Mouse (Mus musculus) MEL (cell line): ENCODE measurements around the gene Gm5678. TPM values are rescaled to one million over a fixed set of nuclear protein-coding genes. Genes with fewer than 3 reads are reported as not detected.

ENCODE experiments used
- DNase-seq: peaks from one replicate; pipeline ENCODE4 v3.0.0; 2011; ENCODE audit warnings: low read depth, low spot score
- H3K27ac ChIP-seq: 2 replicates; pipeline ENCODE4 v1.5.1; 2012; ENCODE audit warnings: low read depth, mild to moderate bottlenecking, control low read depth, low read length, moderate library complexity; ENCODE audit not compliant: control insufficient read depth
- H3K27me3 ChIP-seq, 2 experiments: fragments of 150-350 bp in 1 of 2; sonication (generic) in 1 of 2; 2 replicates each; pipeline ENCODE4 v1.6.1; 2012; ENCODE audit warnings: low read length in 2 of 2, mild to moderate bottlenecking in 2 of 2, improper control_type of control experiment in 1 of 2, moderate library complexity in 1 of 2; ENCODE audit not compliant: insufficient read depth in 2 of 2, control insufficient read depth in 1 of 2
- H3K36me3 ChIP-seq, 2 experiments: 2 replicates each; pipeline ENCODE4 v1.6.1; 2012 to 2014; ENCODE audit warnings: low read length in 2 of 2, improper control_type of control experiment in 1 of 2, inconsistent platforms in 1 of 2, mild to moderate bottlenecking in 1 of 2; ENCODE audit not compliant: insufficient read depth in 2 of 2, control insufficient read depth in 1 of 2
- H3K4me1 ChIP-seq, 2 experiments: fragments of 150-350 bp in 1 of 2; sonication (generic) in 1 of 2; 2 replicates each; pipeline ENCODE4 v1.6.1; 2012; ENCODE audit warnings: low read length in 2 of 2, improper control_type of control experiment in 1 of 2, mild to moderate bottlenecking in 1 of 2; ENCODE audit not compliant: insufficient read depth in 2 of 2, control insufficient read depth in 1 of 2
- H3K4me3 ChIP-seq, 2 experiments: fragments of 150-350 bp in 1 of 2; sonication (generic) in 1 of 2; 2 replicates each; pipeline ENCODE4 v1.5.1; 2012; ENCODE audit warnings: low read depth in 2 of 2, low read length in 2 of 2, mild to moderate bottlenecking in 2 of 2, moderate library complexity in 2 of 2, control low read depth in 1 of 2, improper control_type of control experiment in 1 of 2; ENCODE audit not compliant: control insufficient read depth in 1 of 2, insufficient read depth in 1 of 2
- H3K79me2 ChIP-seq: 2 replicates; pipeline ENCODE4 v1.6.1; 2012; ENCODE audit warnings: mild to moderate bottlenecking, low read length, moderate library complexity; ENCODE audit not compliant: control insufficient read depth, poor library complexity, insufficient read depth
- H3K9ac ChIP-seq: 2 replicates; pipeline ENCODE4 v1.6.1; 2012; ENCODE audit warnings: low read depth, mild to moderate bottlenecking, control low read depth, low read length, moderate library complexity; ENCODE audit not compliant: control insufficient read depth, poor library complexity, severe bottlenecking
- H3K9me3 ChIP-seq: fragments of 150-350 bp; sonication (generic); replicated peaks from 2 replicates; pipeline ENCODE4 v1.6.1; 2012; ENCODE audit warnings: mild to moderate bottlenecking, low read length, improper control_type of control experiment, moderate library complexity; ENCODE audit not compliant: insufficient read depth
- BHLHE40 ChIP-seq: IDR thresholded peaks from 2 replicates; pipeline ENCODE4 v1.6.1; 2012; ENCODE audit warnings: low read depth, mild to moderate bottlenecking, inconsistent platforms, low read length, improper control_type of control experiment, borderline replicate concordance
- CHD2 ChIP-seq: IDR thresholded peaks from 2 replicates; pipeline ENCODE4 v1.6.1; 2011; ENCODE audit warnings: low read length, improper control_type of control experiment
- ELF1 ChIP-seq: IDR thresholded peaks from 2 replicates; pipeline ENCODE4 v1.6.1; 2014; ENCODE audit warnings: low read depth, mild to moderate bottlenecking, inconsistent platforms, low read length, improper control_type of control experiment, moderate library complexity
- EP300 ChIP-seq, 2 experiments: IDR thresholded peaks; 2 replicates each; pipeline ENCODE4 v1.6.1; 2011; ENCODE audit warnings: improper control_type of control experiment in 2 of 2, low read length in 2 of 2, low read depth in 1 of 2, mild to moderate bottlenecking in 1 of 2
- ETS1 ChIP-seq: IDR thresholded peaks from 2 replicates; pipeline ENCODE4 v1.6.1; 2012; ENCODE audit warnings: low read depth, mild to moderate bottlenecking, inconsistent platforms, low read length, improper control_type of control experiment, moderate library complexity
- HCFC1 ChIP-seq: IDR thresholded peaks from 2 replicates; pipeline ENCODE4 v1.6.1; 2012; ENCODE audit warnings: low read depth, mild to moderate bottlenecking, inconsistent platforms, low read length, improper control_type of control experiment, moderate library complexity
- JUND ChIP-seq: IDR thresholded peaks from 2 replicates; pipeline ENCODE4 v1.6.1; 2011; ENCODE audit warnings: low read depth, mild to moderate bottlenecking, improper control_type of control experiment, low read length
- KAT2A ChIP-seq: conservative IDR thresholded peaks from 2 replicates; pipeline ENCODE4 v1.6.1; 2012; ENCODE audit warnings: low read depth, low read length, improper control_type of control experiment, inconsistent platforms
- MAFK ChIP-seq: IDR thresholded peaks from 2 replicates; pipeline ENCODE4 v1.6.1; 2011; ENCODE audit warnings: low read depth, mild to moderate bottlenecking, low read length, improper control_type of control experiment, borderline replicate concordance
- MAZ ChIP-seq: IDR thresholded peaks from 2 replicates; pipeline ENCODE4 v1.6.1; 2012; ENCODE audit warnings: low read depth, mild to moderate bottlenecking, inconsistent platforms, low read length, improper control_type of control experiment
- MXI1 ChIP-seq: IDR thresholded peaks from 2 replicates; pipeline ENCODE4 v1.6.1; 2011; ENCODE audit warnings: mild to moderate bottlenecking, low read depth, low read length, improper control_type of control experiment
- NRF1 ChIP-seq: IDR thresholded peaks from 2 replicates; pipeline ENCODE4 v1.6.1; 2014; ENCODE audit warnings: low read depth, mild to moderate bottlenecking, inconsistent platforms, low read length, improper control_type of control experiment, moderate library complexity; ENCODE audit not compliant: poor library complexity, insufficient read depth, severe bottlenecking
- POLR2A ChIP-seq, 2 experiments: IDR thresholded peaks; 2 replicates each; pipeline ENCODE4 v1.6.1; 2011 to 2012; ENCODE audit warnings: low read length in 2 of 2, mild to moderate bottlenecking in 2 of 2, control low read depth in 1 of 2, improper control_type of control experiment in 1 of 2, low read depth in 1 of 2, moderate library complexity in 1 of 2; ENCODE audit not compliant: control insufficient read depth in 1 of 2, insufficient read depth in 1 of 2, poor library complexity in 1 of 2
- POLR2AphosphoS2 ChIP-seq: IDR thresholded peaks from 2 replicates; pipeline ENCODE4 v1.6.1; 2011; ENCODE audit warnings: low read length, improper control_type of control experiment
- POLR2AphosphoS5 ChIP-seq: IDR thresholded peaks from 2 replicates; pipeline ENCODE4 v1.6.1; 2012; ENCODE audit warnings: low read depth, borderline replicate concordance, mild to moderate bottlenecking, inconsistent platforms, low read length, moderate library complexity, mixed read lengths
- RAD21 ChIP-seq: IDR thresholded peaks from 2 replicates; pipeline ENCODE4 v1.6.1; 2011; ENCODE audit warnings: mild to moderate bottlenecking, low read depth, low read length, improper control_type of control experiment
- RCOR1 ChIP-seq: IDR thresholded peaks from 2 replicates; pipeline ENCODE4 v1.6.1; 2012; ENCODE audit warnings: low read depth, mild to moderate bottlenecking, inconsistent platforms, low read length, improper control_type of control experiment
- TBP ChIP-seq: IDR thresholded peaks from 2 replicates; pipeline ENCODE4 v1.8.0; 2011; ENCODE audit warnings: low read depth, low read length, improper control_type of control experiment
- TCF12 ChIP-seq: IDR thresholded peaks from 2 replicates; pipeline ENCODE4 v1.6.1; 2014; ENCODE audit warnings: low read depth, mild to moderate bottlenecking, inconsistent platforms, low read length, improper control_type of control experiment, moderate library complexity
- UBTF ChIP-seq: IDR thresholded peaks from 2 replicates; pipeline ENCODE4 v1.6.1; 2012; ENCODE audit warnings: low read depth, mild to moderate bottlenecking, inconsistent platforms, low read length, improper control_type of control experiment, moderate library complexity, borderline replicate concordance; ENCODE audit not compliant: insufficient read depth
- USF2 ChIP-seq, 2 experiments: IDR thresholded peaks; 2 replicates each; pipeline ENCODE4 v1.6.1; 2011 to 2012; ENCODE audit warnings: improper control_type of control experiment in 2 of 2, low read length in 2 of 2, borderline replicate concordance in 1 of 2, inconsistent platforms in 1 of 2, low read depth in 1 of 2, mild to moderate bottlenecking in 1 of 2; ENCODE audit not compliant: insufficient read depth in 1 of 2
- ZKSCAN1 ChIP-seq: IDR thresholded peaks from 2 replicates; pipeline ENCODE4 v1.6.1; 2012; ENCODE audit warnings: low read depth, mild to moderate bottlenecking, inconsistent platforms, low read length, improper control_type of control experiment, moderate library complexity
- polyA plus RNA-seq, 2 experiments: library from polyadenylated mRNA; stranded (reverse) in 1 of 2; unstranded in 1 of 2; fragments of >175 nt in 1 of 2; fragments of >200 nt in 1 of 2; gene quantifications; 2 replicates each; pipeline versions ENCODE4 v1.2.1 to v1.2.4; 2012; ENCODE audit warnings: low replicate concordance in 2 of 2, low read depth in 1 of 2; ENCODE audit not compliant: insufficient read length in 2 of 2, insufficient read depth in 1 of 2, missing spikeins in 1 of 2
- total RNA-seq: library from RNA; depleted of rRNA; stranded (reverse); fragments of 300-350 nt; gene quantifications from 2 replicates; pipeline ENCODE4 v1.2.3, GENCODE M21; 2012

The Gm5678 gene
- total and polyA plus RNA-seq, 3 experiments, result 4.6 TPM; not detected in 2

- H3K36me3 ChIP-seq, result no peaks in the 10 kb centered on the region
- TF ChIP-seq HCFC1 (no peak), MXI1 (no peak), TBP (no peak), KAT2A (no peak), MAZ (no peak), RAD21 (no peak), RCOR1 (no peak), TCF12 (no peak), JUND (no peak), POLR2A (IDR thresholded peaks at IDR 0.05; ENCODE audit: control insufficient read depth in 1 of 2, insufficient read depth in 1 of 2, low read depth in 1 of 2, low read length in 2 of 2, poor library complexity in 1 of 2) (no peak), UBTF (no peak), ZKSCAN1 (no peak), BHLHE40 (no peak), POLR2AphosphoS2 (no peak)
These were observed 46.8 kb upstream of the Gm5678 start for GRCm38 (mm10) chr16:93581125-93581524.

GRCm38 (mm10) chr16:93584976-93585702 is 42.8 kb upstream of the Gm5678 start:
- H3K27me3 ChIP-seq, result no peaks in the 10 kb centered on the region
- H3K4me3 ChIP-seq, result no peak overlapping the region
- H3K9me3 ChIP-seq, result no peaks in the 10 kb centered on the region
- no peaks in the 10 kb centered on the region for H3K79me2 ChIP-seq
- H3K9ac ChIP-seq, result no peak overlapping the region
- H3K4me1 ChIP-seq, result no peaks in the 10 kb centered on the region
- DNase-seq, result no peak
- no peak for TF ChIP-seq ETS1
- TF ChIP-seq NRF1, result no peak
- no peak for TF ChIP-seq RCOR1
- no peak for TF ChIP-seq ZKSCAN1
- TF ChIP-seq MAFK, result no peak
- TF ChIP-seq JUND, result no peak
- TF ChIP-seq POLR2AphosphoS5, result no peak
- TF ChIP-seq EP300 (IDR thresholded peaks at IDR 0.05; ENCODE audit: low read depth in 1 of 2, low read length in 2 of 2), result no peak
- no peak for TF ChIP-seq HCFC1
- TF ChIP-seq CHD2, result no peak
- no peak for TF ChIP-seq TCF12
- no peak for TF ChIP-seq ELF1
- TF ChIP-seq USF2 (IDR thresholded peaks at IDR 0.05; ENCODE audit: borderline replicate concordance in 1 of 2, insufficient read depth in 1 of 2, low read depth in 1 of 2, low read length in 2 of 2), result no peak
- H3K36me3 ChIP-seq, result no peaks in the 10 kb centered on the region
- no peak overlapping the region for H3K27ac ChIP-seq

More at GRCm38 (mm10) chr16:93581125-93581524, 46.8 kb upstream of the Gm5678 start:
- no peak overlapping the region for H3K4me3 ChIP-seq
- H3K4me1 ChIP-seq, result no peaks in the 10 kb centered on the region
- no peak overlapping the region for H3K9ac ChIP-seq
- H3K27ac ChIP-seq, result no peak overlapping the region
- H3K27me3 ChIP-seq, result no peaks in the 10 kb centered on the region
- H3K79me2 ChIP-seq, result no peaks in the 10 kb centered on the region
- DNase-seq, result no peak
- H3K9me3 ChIP-seq, result no peaks in the 10 kb centered on the region
